Mouse (Mus musculus) ES-E14 (cell line): ENCODE data around the gene Cenpu.

Experiments used
- CHD2 ChIP-seq: IDR thresholded peaks from 2 replicates; pipeline ENCODE4 v1.6.1; 2014; ENCODE audit warnings: mild to moderate bottlenecking, low read depth, low read length, inconsistent platforms
- HCFC1 ChIP-seq: IDR thresholded peaks from 2 replicates; pipeline ENCODE4 v1.6.1; 2012; ENCODE audit warnings: low read length, inconsistent platforms, borderline replicate concordance; ENCODE audit not compliant: insufficient read depth
- MAFK ChIP-seq: IDR thresholded peaks from 2 replicates; pipeline ENCODE4 v1.6.1; 2014; ENCODE audit warnings: mild to moderate bottlenecking, low read depth, low read length, inconsistent platforms; ENCODE audit not compliant: insufficient read depth
- ZC3H11A ChIP-seq: IDR thresholded peaks from 2 replicates; pipeline ENCODE4 v1.6.1; 2012; ENCODE audit warnings: low read depth, mild to moderate bottlenecking, inconsistent platforms, low read length, borderline replicate concordance
- ZNF384 ChIP-seq: IDR thresholded peaks from 2 replicates; pipeline ENCODE4 v1.6.1; 2012; ENCODE audit warnings: low read depth, low read length, inconsistent platforms

GRCm38 (mm10) chr8:46625166-46625565, 73.3 kb downstream of the Cenpu start:
- TF ChIP-seq ZNF384 (no peak), MAFK (no peak), ZC3H11A (no peak), CHD2 (no peak), HCFC1 (no peak)
